Mouse (Mus musculus): ENCODE results near the gene Actb. TPM values are rescaled to one million over a fixed set of nuclear protein-coding genes. Genes with fewer than 3 reads are reported as not detected.
A peak's percentile ranks its signal among the peaks of the same experiment; 100 is the strongest.

Gene Actb
- total and polyA plus RNA-seq, 3 experiments, result 1,403 to 4,417 (median 3,042) TPM

DNA sequence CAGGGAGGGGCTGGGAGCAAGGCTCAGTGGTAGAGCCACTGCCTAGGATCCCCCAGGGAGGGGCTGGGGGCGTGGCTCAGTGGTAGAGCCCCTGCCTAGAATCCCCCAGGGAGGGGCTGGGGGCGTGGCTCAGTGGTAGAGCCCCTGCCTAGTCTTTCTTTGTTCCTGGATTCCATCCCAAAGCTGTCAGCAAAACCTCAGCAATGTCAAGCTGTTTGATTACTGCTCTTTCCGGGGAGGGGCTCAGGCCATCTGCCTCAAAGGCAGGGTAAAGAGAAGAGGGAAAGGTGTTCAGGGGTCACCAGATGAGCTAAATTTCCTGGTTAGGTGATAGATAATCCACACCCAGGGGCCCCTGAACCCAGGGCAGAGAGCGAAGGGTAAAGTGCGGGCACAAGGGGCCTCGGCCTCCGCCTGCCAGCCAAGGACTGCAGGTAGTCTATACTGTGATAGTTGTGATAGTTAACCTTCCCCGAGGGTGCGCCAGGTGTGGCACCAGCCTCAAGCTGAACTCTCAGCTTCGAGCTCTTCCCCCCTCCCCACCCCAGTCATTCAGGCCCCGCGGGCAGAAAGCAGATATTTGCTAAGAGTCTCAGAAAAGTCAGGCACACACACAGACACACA, 17.9 kb upstream of the Actb start:
- H3K9ac ChIP-seq (ENCODE audit: control insufficient read depth, low read depth, low read length, poor library complexity, severe bottlenecking), result no peak overlapping the region
- no peak for DNase-seq (ENCODE audit: low read depth, low spot score)
- TF ChIP-seq GABPA (IDR thresholded peaks at IDR 0.05; ENCODE audit: low read depth, low read length) (no peak), SIN3A (IDR thresholded peaks at IDR 0.05; ENCODE audit: low read length) (no peak), RAD21 (IDR thresholded peaks at IDR 0.05; ENCODE audit: low read depth, low read length) (no peak), HCFC1 (IDR thresholded peaks at IDR 0.05; ENCODE audit: low read depth, low read length) (no peak), USF2 (IDR thresholded peaks at IDR 0.05; ENCODE audit: borderline replicate concordance in 1 of 2, insufficient read depth in 1 of 2, low read depth in 1 of 2, low read length in 2 of 2) (no peak), CTCF (IDR thresholded peaks at IDR 0.05 in 2 of 3, conservative IDR thresholded peaks at IDR 0.05 in 1 of 3; ENCODE audit: control insufficient read depth in 1 of 3, insufficient read depth in 1 of 3, low read depth in 2 of 3, low read length in 3 of 3, poor library complexity in 1 of 3, severe bottlenecking in 1 of 3) (no peak), NELFE (IDR thresholded peaks at IDR 0.05; ENCODE audit: low read depth, low read length) (no peak), JUND (IDR thresholded peaks at IDR 0.05; ENCODE audit: low read depth, low read length) (no peak), MXI1 (IDR thresholded peaks at IDR 0.05; ENCODE audit: low read depth, low read length) (no peak), TAL1 (IDR thresholded peaks at IDR 0.05; ENCODE audit: low read length) (no peak)
- peaks cover 24 to 50% of the 10 kb centered on the region in 2 experiments for H3K4me1 ChIP-seq (ENCODE audit: control insufficient read depth in 1 of 2, insufficient read depth in 2 of 2, low read length in 2 of 2)
- peaks cover 0 to 40% of the 10 kb centered on the region in 2 experiments; a peak in 2 of 4 replicates for H3K36me3 ChIP-seq (ENCODE audit: control insufficient read depth in 1 of 2, insufficient read depth in 2 of 2, low read length in 2 of 2)
- peaks cover 3% of the 10 kb centered on the region; the same call in 1 of the 2 replicates for H3K79me2 ChIP-seq (ENCODE audit: control insufficient read depth, insufficient read depth, low read length, poor library complexity)
- no peak overlapping the region for H3K4me3 ChIP-seq (ENCODE audit: control insufficient read depth in 1 of 2, insufficient read depth in 1 of 2, low read depth in 2 of 2, low read length in 2 of 2)
- H3K9me3 ChIP-seq (replicated peaks; ENCODE audit: insufficient read depth, low read length), result no peaks in the 10 kb centered on the region
- H3K27ac ChIP-seq (ENCODE audit: control insufficient read depth, low read depth, low read length), result no peak overlapping the region
- H3K27me3 ChIP-seq (ENCODE audit: control insufficient read depth in 1 of 2, insufficient read depth in 2 of 2, low read length in 2 of 2), result no peaks in the 10 kb centered on the region

DNA sequence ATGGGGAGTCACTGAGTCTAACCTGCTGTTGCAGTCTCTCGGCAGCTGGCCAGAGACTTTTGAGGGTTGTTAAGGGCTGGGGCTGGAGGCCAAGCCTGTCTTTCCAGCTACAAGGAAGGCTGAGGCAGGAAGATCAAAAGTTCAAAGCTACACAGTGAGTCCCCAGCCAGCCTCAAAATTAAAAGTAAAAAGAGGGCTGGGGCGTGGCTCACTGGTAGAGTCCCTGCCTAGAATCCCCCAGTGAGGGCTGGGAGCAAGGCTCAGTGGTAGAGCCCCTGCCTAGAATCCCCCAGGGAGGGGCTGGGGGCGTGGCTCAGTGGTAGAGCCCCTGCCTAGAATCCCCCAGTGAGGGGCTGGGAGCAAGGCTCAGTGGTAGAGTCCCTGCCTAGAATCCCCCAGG, 17.2 kb upstream of the Actb start:
- no peak for DNase-seq (ENCODE audit: low read depth, low spot score)
- H3K27ac ChIP-seq (ENCODE audit: control insufficient read depth, low read depth, low read length), result no peak overlapping the region
- no peaks in the 10 kb centered on the region; the same call in 1 of the 2 replicates for H3K79me2 ChIP-seq (ENCODE audit: control insufficient read depth, insufficient read depth, low read length, poor library complexity)
- H3K9me3 ChIP-seq (replicated peaks; ENCODE audit: insufficient read depth, low read length), result no peaks in the 10 kb centered on the region
- H3K4me1 ChIP-seq (ENCODE audit: control insufficient read depth in 1 of 2, insufficient read depth in 2 of 2, low read length in 2 of 2), result peaks cover 24 to 49% of the 10 kb centered on the region in 2 experiments
- TF ChIP-seq CHD1 (IDR thresholded peaks at IDR 0.05; ENCODE audit: low read depth, low read length), result no peak
- no peak for TF ChIP-seq NRF1 (IDR thresholded peaks at IDR 0.05; ENCODE audit: insufficient read depth, low read depth, low read length, poor library complexity, severe bottlenecking)
- no peak for TF ChIP-seq CHD2 (IDR thresholded peaks at IDR 0.05; ENCODE audit: low read length)
- TF ChIP-seq SIN3A (IDR thresholded peaks at IDR 0.05; ENCODE audit: low read length), result no peak
- H3K9ac ChIP-seq (ENCODE audit: control insufficient read depth, low read depth, low read length, poor library complexity, severe bottlenecking), result no peak overlapping the region
- H3K27me3 ChIP-seq (ENCODE audit: control insufficient read depth in 1 of 2, insufficient read depth in 2 of 2, low read length in 2 of 2), result no peaks in the 10 kb centered on the region
- H3K36me3 ChIP-seq (ENCODE audit: control insufficient read depth in 1 of 2, insufficient read depth in 2 of 2, low read length in 2 of 2), result peaks cover 0 to 39% of the 10 kb centered on the region in 2 experiments; a peak in 2 of 4 replicates
- H3K4me3 ChIP-seq (ENCODE audit: control insufficient read depth in 1 of 2, insufficient read depth in 1 of 2, low read depth in 2 of 2, low read length in 2 of 2), result no peak overlapping the region

- H3K27ac ChIP-seq (ENCODE audit: control insufficient read depth, low read depth, low read length), result peak overlapping the region; percentile 94
- no peaks in the 10 kb centered on the region for H3K9me3 ChIP-seq (replicated peaks; ENCODE audit: insufficient read depth, low read length)
- H3K36me3 ChIP-seq (ENCODE audit: control insufficient read depth in 1 of 2, insufficient read depth in 2 of 2, low read length in 2 of 2), result peaks cover 0 to 36% of the 10 kb centered on the region in 2 experiments; a peak in 2 of 4 replicates
- H3K79me2 ChIP-seq (ENCODE audit: control insufficient read depth, insufficient read depth, low read length, poor library complexity), result no peaks in the 10 kb centered on the region; the same call in 1 of the 2 replicates
- DNase-seq (ENCODE audit: low read depth, low spot score), result peak; percentile 60
- no peak overlapping the region for H3K4me3 ChIP-seq (ENCODE audit: control insufficient read depth in 1 of 2, insufficient read depth in 1 of 2, low read depth in 2 of 2, low read length in 2 of 2)
- H3K9ac ChIP-seq (ENCODE audit: control insufficient read depth, low read depth, low read length, poor library complexity, severe bottlenecking), result no peak overlapping the region; the same call in none of the 2 replicates
- H3K4me1 ChIP-seq (ENCODE audit: control insufficient read depth in 1 of 2, insufficient read depth in 2 of 2, low read length in 2 of 2), result peaks cover 24 to 45% of the 10 kb centered on the region in 2 experiments
- no peaks in the 10 kb centered on the region for H3K27me3 ChIP-seq (ENCODE audit: control insufficient read depth in 1 of 2, insufficient read depth in 2 of 2, low read length in 2 of 2)
- TF ChIP-seq TCF12 (IDR thresholded peaks at IDR 0.05; ENCODE audit: low read depth, low read length), result no peak
- TF ChIP-seq EP300 (IDR thresholded peaks at IDR 0.05; ENCODE audit: low read depth in 1 of 2, low read length in 2 of 2), result peak; percentile 35 to 54
- TF ChIP-seq ELF1 (IDR thresholded peaks at IDR 0.05; ENCODE audit: low read depth, low read length), result no peak
- TF ChIP-seq USF1 (IDR thresholded peaks at IDR 0.05; ENCODE audit: low read depth, low read length), result no peak
- no peak for TF ChIP-seq CTCF (IDR thresholded peaks at IDR 0.05 in 2 of 3, conservative IDR thresholded peaks at IDR 0.05 in 1 of 3; ENCODE audit: control insufficient read depth in 1 of 3, insufficient read depth in 1 of 3, low read depth in 2 of 3, low read length in 3 of 3, poor library complexity in 1 of 3, severe bottlenecking in 1 of 3)
- TF ChIP-seq JUND (IDR thresholded peaks at IDR 0.05; ENCODE audit: low read depth, low read length), result no peak
- peak; percentile 61 for TF ChIP-seq ETS1 (IDR thresholded peaks at IDR 0.05; ENCODE audit: low read depth, low read length)
- TF ChIP-seq GABPA (IDR thresholded peaks at IDR 0.05; ENCODE audit: low read depth, low read length), result no peak
- no peak for TF ChIP-seq MAFK (IDR thresholded peaks at IDR 0.05; ENCODE audit: borderline replicate concordance, low read depth, low read length)
- TF ChIP-seq CHD2 (IDR thresholded peaks at IDR 0.05; ENCODE audit: low read length), result no peak
- no peak for TF ChIP-seq KAT2A (conservative IDR thresholded peaks at IDR 0.05; ENCODE audit: low read depth, low read length)
- no peak for TF ChIP-seq POLR2AphosphoS2 (IDR thresholded peaks at IDR 0.05; ENCODE audit: low read length)
- TF ChIP-seq MYB (IDR thresholded peaks at IDR 0.05; ENCODE audit: low read depth, low read length), result no peak
- no peak for TF ChIP-seq E2F4 (IDR thresholded peaks at IDR 0.05; ENCODE audit: borderline replicate concordance, low read depth, low read length)
- TF ChIP-seq TAL1 (IDR thresholded peaks at IDR 0.05; ENCODE audit: low read length), result no peak
- no peak for TF ChIP-seq MAZ (IDR thresholded peaks at IDR 0.05; ENCODE audit: low read depth, low read length)
Observed at GRCm38 (mm10) chr5:142922251-142922650, 15.7 kb upstream of the Actb start.

Measured in MEL (cell line).